Mouse (Mus musculus): ENCODE results near the gene Fam129a. TPM values are rescaled to one million over a fixed set of nuclear protein-coding genes. Genes with fewer than 3 reads are reported as not detected.

Gene Fam129a
- total RNA-seq, 4 experiments from 2014 or later, result 8.8 to 16.2 (median 12.4) TPM

DNA sequence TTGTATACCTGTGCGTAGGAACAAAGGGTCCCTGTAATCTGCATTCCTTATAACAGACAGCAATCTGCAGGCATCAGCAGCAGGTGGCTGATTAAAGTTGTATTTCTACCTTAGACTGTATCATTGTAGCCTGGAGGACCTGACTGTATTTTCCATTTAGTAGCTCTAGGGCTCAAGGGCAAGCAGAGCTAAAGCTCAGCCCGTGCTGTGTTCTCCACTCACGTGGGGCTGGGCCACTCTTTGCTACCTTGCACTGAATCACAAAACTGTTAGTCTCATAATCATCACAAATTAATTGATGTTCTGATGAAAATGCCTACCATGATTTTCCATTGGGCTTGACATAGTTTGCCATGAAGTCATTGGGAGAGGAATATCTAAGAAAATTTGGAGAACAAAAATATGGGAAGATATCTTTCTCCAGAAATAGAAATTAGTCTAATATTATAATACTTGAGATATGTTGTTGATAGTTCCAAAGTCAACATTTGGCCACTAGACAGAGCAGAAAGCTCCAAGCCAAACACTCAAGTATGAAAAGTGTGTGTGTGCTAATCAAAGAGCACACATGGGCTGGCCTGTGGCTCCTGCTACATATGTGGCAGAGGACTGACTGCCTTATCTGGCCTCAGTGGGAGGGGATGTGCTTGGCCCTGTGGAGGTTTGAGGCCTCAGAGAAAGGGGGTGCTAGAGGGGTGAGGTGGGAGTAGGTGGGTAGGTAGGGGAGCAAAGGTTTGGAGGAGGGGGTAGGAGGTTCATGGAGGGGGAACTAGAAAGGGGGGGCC is 53.6 kb downstream of the Fam129a start:
- no peak for DNase-seq (ENCODE audit: low spot score)

DNA sequence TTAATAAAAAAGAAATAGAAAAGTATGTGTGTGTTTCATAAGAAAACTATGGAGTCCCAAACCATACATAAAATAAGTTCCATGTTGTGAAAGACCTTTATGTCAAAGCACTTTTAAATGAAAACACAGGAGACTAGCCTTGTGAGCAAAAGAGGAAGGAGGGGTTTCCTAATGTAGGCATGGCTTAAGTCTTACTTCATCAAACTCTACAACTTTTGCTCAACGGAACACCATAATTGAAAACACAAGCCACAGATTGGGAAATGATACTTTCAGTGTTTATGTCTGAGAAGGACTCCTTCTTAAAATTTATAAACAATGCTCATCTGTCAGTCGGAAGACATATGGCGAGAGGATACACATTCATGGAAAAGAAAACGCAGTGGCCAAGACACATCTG is 54.3 kb downstream of the Fam129a start:
- no peak for DNase-seq (ENCODE audit: low spot score)

DNA sequence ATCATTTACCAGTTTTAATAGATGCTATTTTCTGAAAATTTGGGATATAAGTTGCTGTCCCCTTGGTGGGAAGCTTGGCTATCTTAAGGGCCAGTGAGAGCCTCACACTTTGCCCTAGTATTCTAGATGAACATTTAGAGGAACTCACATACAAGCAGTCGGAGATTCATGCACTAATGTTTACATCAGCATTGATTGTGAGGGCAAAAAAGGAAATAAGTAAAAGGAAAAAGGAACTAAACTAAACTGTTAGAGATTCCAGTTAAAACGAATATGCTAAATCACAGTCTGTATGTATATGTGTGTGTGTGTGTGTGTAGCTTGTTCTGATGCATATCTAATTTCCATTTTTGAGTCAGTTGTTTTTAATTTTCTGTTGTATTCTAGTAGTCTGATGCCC is 54.7 kb downstream of the Fam129a start:
- DNase-seq (ENCODE audit: low spot score), result no peak

DNA sequence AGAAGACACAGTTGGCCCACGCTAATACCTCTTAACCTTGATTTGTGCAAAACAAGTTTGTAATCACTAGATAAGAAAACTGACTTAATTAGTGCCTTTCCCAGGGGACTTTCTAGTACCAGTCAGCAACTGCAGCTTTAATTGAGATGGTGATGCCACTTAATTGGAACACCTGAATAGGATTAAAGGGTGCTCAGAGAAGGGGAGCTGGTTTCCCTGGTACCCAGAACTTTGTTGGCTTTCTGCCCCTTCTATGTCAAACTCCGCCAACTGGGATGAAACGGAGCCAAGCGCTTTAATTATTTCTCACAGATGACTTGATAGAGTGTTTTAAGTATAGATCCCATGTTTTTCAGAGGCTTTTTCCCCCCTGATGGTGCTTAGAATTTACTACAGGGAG is 55.6 kb downstream of the Fam129a start:
- DNase-seq (ENCODE audit: low spot score), result no peak

DNA sequence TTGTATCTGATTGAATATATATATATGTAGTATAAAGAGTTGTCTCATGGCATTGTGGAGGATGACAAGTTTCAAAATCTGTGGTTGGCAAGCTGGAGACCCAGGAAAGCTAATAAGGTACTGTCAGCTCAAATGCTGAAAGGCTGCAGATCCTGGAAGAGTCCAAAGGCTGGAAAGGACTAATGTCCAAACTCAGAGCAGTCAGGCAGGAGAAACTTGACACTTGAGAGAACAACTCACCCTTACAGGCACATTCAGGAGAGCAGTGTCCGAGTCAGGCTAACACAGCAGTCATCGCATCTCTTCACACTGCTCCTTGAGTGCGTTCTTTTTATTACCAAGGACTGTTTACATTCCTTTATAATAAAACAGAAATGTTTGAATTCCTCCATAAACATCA is 56.2 kb downstream of the Fam129a start:
- no peak for DNase-seq (ENCODE audit: low spot score)

DNA sequence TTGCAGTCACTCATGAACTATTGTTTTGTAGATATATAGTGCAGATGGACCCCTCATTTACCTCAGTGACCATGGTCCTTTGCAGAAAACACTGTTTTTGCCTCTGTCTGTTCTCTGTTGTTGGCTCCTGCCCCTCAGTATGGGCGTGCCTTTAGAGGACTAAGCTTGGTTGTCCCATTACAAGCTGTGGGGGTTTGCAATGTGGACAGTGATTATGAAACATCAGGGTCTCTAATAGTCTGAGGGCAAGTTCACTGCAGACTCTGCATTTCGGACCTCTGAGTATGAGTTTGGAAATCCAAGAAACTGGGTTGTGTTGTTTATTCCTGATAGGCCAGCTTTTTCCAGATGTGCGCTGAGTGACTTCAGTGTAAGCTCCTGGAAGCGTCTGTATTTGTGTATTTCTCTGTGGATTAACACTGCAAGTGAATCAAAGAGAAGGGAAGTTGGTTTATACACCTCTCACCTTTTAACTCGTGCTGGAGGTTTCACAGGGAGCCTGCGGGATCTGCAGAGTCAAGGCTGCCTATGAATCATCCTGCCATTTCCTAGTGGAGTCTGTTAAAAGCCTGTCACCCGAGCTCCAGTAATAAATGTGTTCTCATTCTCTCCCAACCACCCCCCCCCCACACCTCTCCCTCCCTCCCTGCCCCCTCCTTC is 58.7 kb downstream of the Fam129a start:
- no peak for DNase-seq (ENCODE audit: low spot score)

DNA sequence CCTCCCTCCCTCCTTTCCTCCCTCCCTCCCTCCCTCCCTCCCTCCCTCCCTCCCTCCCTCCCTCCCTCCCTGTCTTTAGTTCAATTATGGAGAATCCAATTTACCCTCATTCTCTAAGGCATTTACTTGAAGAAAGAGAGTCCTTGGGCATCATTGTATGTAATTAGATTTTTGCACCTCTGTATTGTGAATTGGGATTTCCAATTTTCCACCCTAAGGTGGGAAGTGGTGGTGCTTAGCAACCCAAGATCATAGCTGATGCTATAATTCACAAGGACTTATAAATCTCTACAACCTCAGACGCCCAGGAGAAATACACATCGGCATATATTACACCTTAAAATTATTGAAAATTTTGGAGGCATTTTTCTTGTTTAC is 59.3 kb downstream of the Fam129a start:
- DNase-seq (ENCODE audit: low spot score), result no peak

DNA sequence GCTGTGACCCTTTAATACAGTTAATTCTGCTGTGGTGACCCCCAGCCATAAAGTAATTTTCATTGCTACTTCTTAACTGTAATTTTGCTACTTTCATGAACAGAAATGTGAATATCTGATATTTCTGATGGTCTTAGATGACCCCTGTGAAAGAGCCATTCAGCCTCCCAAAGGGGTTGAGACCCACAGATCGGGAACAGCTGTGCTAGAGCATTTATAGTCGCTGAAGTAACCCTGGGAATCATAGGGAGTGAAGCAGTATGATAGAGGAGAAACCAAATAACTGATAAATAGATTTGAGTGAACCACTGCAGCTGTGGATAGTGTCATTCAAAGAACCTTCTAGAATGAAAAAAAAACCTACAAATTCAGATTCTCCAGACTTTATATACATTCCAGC is 60.1 kb downstream of the Fam129a start:
- no peak for DNase-seq (ENCODE audit: low spot score)

DNA sequence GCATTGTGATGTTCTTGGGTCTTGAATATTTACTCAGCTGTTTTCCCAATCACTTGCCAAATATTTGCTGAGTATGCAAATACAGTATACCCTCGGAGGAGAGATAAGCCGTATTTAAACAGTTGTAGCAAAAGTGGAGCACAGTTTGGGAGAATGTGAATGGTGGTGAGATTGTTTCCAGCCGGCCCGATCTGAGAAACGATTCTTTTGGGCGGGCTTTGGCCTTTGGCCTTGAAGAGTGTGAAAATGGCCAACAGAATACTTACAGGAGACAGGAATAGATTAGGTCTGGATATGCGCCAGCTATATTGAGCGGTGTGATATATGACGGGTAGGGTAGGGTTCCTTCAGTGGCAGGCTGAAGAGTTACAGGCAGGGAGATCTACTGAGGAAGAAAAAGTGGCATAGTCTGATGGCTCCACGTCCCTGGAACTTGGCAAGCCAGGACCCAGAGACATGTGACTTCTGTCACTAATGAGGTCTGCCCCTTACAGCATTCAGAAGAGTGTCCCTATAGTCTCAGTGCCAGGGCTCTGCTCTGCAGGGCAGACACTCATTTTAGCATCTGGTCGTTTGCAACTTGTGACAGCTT is 60.8 kb downstream of the Fam129a start:
- DNase-seq (ENCODE audit: low spot score), result no peak

DNA sequence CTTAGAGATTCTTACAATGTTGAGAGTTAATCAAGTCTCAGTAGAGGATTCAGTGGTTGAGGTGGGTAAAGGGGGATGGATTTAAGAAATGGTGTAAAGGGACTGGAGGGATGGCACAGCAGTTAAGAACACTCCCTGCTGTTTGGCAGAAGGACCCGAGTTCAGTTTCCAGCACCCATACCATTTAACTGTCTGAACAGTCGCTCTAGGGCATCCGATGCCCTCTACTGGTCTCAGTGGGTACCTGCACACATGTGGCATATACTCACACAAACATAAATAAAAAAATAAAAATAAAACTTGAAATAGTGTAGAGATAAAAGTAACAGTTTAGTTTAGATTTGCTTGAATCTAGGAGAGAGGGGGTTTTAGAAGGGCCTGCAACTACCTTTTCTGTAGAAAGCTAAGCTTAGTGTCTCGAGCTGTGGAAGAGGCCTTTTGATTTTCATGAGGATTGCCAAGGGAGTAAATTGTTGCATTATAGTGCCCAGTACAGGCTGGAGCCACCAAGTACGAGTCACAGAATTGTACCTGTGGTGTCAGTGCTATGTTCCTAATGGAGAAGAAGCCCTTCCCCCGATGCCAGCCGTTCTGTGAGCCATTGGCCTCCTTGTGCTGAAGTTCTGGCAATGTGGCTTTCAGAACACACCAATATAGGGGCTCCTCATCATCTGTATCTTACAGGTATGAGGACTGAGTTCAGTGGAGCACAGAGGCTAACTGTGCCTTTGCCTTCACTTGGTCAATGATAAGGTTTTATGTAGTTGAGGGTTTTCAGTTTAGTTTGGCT is 61.8 kb downstream of the Fam129a start:
- DNase-seq (ENCODE audit: low spot score), result no peak

DNA sequence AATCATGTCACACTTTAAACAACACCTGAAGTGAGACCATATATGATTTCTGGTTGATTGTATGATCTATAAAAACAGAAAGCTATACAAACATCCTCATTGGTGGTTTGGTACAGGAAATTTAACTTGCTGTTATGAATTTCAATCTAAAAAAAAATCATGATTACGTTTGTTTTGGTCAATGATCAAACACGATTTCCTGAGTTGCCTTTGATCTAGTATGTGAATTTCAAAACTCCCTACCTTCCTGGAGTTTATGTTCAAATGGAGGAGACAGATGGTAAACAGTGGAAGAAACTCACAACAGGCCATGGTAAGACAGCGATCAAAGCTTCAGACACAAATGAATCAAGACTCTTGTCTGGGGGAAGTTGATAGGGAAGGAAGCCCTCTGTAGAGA is 65.7 kb downstream of the Fam129a start:
- no peak for DNase-seq (ENCODE audit: low spot score)

DNA sequence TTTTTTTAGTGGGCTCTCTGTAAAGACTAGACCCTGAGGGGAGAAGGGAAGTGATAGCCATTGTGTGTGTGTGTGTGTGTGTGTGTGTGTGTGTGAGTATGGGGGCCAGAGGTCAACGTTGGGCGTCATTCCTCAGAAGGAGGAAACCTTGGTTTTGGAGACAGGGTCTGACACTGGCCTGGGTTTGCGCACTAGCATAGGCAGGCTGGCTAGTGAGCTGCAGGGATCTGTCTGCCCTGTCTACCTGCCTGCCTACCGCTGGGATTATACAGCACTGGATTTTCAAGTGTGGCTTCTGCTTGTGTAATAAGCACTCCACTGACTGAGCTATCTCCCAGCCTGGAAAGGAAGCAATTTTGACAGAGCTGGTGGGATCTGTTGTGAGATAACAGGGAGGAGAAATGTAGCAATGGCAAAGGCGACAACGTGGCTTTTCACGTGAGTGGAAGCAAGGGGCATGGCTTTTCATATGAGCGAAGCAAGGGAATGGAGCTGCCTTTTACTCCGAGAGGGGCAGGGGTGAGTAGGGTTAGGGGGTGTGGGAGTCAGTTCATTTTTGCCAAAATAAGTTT is 66.5 kb downstream of the Fam129a start:
- no peak for DNase-seq (ENCODE audit: low spot score)

DNA sequence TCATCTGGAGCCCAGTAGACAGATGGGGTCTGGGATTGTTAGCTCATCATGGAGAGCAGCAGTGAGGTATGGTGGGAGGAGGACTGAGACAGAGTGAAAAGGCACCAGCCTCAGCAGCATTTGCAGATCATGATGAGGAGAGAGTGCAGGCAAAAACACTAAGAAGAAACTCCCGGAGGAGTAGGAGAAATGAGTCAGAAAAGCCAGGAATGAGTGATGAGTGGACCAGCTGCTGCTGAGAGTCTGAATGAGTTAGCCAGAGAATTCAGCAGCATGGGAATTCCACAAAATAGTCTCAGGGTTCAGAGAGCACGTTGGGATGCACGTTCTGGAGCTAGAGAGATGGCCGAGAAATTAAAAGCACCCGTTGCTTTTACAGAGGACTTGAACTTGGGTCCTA is 67.4 kb downstream of the Fam129a start:
- DNase-seq (ENCODE audit: low spot score), result no peak

DNA sequence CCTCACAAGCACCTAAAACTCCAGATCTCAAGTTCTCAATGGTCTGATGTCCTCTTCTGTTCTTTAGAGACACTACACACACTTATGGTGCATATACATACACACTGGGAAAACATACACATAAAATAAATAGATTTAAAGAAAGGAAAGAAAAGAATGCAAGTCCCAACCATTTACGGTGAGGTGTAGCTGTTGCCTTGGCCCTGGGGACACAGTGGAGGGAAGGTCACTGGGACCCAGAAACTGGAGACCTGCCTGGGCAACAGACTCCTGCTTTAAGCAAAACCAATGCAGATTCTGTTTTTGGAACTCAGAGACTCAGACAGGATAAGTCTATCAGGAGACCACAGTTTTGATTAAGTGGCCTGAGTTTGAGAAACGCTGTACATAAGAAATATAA is 67.8 kb downstream of the Fam129a start:
- no peak for DNase-seq (ENCODE audit: low spot score)

DNA sequence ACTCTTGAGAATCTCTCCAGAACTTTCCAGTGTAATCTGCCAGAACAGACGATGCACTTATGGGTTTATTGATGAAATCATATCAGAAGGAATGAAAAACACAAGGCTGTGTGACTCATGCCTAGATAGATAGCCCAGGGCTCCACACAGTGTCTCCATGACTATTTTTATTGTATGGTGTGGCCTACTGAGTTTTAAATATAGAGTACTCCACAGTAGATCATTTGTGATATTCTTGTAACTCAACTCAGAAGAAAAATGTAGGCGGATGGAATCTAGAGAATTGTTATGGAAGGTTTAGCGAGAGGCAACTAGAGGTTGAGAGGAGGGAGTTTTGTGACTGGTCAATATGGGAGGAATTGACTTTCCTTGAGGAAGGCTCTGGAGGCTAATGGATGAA is 75.4 kb downstream of the Fam129a start:
- no peak for DNase-seq (ENCODE audit: low spot score)

DNA sequence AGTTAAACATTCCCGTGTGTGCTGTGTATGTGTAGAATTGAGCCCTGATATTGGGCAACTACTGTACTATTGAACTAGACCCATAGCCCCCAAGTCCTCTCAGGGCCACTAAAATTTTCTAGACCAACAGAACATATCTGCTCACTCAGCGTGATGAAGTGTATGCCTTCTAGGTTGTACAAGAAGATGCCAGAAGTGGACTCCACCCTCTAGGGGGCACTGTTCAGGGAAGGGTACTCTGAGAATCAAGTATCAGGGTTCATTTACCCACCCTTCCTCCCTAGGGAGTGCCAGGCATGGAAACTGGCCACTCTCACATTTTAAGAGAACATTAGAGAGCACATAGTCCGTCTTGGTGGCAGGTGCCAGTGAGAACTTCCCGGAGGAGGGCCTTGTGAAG is 77.1 kb downstream of the Fam129a start:
- no peak for DNase-seq (ENCODE audit: low spot score)

DNA sequence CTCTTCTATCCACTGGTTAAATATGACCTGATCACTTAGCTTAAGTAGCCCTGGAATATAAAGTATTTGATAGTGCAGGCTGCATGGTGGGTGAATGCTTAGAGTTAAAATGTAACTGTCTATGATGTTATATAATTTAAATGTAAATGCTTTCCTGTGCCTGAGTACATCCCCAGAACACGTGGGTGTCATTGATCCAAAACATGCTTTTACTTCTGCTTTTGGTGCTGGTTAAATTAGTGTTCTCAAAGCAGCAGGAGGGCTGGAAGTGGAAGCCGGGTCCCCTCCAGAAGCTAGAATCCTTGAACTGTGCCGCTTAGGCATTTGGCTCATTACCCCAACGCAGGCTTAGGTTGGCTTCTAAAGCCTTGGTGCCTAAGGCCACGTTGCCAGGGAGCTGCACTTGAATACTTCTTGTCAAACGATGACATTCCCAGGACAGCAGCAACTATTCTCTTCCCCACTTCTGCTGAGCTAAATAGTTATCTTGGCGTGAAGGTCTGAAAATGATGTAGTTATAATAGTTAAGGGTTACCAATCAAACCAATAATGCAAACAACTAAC is 86.1 kb downstream of the Fam129a start:
- no peak for DNase-seq (ENCODE audit: low spot score)

DNA sequence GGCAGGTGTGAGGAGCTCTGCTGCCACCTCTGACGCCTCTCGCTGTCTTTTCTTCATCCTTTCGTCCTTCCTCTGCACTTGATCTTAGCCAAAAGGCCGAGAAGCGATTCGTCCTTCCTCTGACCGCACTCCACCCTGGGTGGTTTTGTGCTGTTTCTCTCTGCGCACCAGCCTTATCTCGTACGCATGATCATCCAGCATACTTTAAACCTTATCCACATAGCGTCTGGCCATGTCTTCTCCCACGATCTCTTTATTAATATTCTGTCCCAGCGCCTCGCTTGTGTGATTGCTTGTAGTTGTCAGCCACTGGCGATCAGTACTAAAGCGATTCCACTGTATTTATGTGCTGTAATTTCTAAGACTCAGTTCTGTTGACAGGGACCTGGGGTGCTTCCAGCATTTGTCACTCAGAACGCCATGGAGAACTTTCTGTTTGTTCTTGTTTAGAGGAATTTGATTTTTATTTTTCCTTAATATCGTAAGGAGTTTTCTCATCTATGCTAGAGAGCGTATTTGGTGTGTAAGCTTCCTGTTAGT is 87.4 kb downstream of the Fam129a start:
- DNase-seq (ENCODE audit: low spot score), result peak; percentile 42

DNA sequence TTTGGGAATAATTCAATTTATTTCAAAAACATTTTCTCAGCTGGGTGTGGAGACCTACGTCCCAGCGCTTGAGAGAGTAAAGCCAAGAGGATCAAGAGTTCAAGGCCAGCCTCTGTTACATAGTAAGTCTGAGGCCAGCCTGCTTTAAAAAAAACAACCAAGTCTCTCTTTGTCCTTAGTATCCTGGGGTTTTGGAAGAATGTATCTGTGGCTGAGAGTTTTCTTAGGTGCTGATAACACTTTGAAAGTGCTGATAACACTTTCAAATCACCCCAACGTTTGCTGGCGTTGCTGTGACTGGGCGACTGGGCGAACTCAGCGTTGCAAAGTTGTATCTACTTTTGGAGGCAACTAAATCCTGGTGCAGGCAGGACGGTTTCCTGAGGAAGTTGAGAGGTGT is 88.7 kb downstream of the Fam129a start:
- no peak for DNase-seq (ENCODE audit: low spot score)

DNA sequence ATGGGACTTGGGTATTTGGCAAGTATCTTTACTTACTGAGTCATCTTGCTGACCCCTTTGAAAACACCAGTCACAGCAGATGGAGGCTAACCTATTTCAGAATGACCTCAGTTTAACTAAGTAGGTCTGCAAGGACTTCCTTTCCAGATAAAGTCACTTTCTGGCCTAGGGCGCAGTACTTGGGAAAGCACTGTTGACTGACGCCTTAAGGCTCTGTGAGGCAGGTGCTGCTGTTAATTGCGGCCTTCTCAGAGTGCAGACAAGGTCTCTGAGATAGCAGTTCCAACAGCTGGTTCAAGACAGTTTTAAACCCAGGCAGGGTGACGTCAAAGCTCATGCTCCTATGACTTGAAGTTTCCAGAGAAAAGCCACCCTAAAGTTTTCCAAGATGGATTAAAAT is 89.3 kb downstream of the Fam129a start:
- DNase-seq (ENCODE audit: low spot score), result peak; percentile 31

DNA sequence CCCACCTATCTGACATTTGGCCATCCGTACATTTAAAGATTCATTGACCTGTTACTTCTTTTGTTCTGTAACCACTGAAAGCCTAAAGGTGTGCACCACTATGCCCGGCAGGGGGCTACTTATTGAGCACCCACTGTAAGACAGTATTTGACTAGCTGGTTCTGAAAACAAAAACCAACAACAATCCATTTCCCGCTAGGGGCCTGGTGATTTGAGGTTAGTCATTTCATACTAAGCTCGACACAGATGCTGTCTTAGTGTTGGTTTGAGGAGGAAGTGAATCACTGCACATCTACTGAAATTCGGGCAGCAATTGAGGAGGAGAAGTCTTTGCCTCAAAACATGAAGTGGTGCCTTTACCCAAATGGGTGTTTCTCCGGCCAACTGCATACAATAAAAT is 89.9 kb downstream of the Fam129a start:
- DNase-seq (ENCODE audit: low spot score), result no peak

Measured in heart, adult 8-10 months (tissue).